Mouse (Mus musculus) cerebellum, adult 2 months (tissue): ENCODE data around the gene Frem1.

ENCODE experiments used
- CTCF ChIP-seq: fragments of 200-500 bp; IDR thresholded peaks from 2 replicates; pipeline ENCODE4 v1.5.1; 2011; ENCODE audit warnings: low read depth, mild to moderate bottlenecking, control low read depth, low read length, moderate library complexity, borderline replicate concordance; ENCODE audit not compliant: insufficient read depth
- POLR2A ChIP-seq: fragments of 200-500 bp; IDR thresholded peaks from 2 replicates; pipeline ENCODE4 v1.6.1; 2011; ENCODE audit warnings: low read length, control low read depth, borderline replicate concordance; ENCODE audit not compliant: insufficient read depth

DNA sequence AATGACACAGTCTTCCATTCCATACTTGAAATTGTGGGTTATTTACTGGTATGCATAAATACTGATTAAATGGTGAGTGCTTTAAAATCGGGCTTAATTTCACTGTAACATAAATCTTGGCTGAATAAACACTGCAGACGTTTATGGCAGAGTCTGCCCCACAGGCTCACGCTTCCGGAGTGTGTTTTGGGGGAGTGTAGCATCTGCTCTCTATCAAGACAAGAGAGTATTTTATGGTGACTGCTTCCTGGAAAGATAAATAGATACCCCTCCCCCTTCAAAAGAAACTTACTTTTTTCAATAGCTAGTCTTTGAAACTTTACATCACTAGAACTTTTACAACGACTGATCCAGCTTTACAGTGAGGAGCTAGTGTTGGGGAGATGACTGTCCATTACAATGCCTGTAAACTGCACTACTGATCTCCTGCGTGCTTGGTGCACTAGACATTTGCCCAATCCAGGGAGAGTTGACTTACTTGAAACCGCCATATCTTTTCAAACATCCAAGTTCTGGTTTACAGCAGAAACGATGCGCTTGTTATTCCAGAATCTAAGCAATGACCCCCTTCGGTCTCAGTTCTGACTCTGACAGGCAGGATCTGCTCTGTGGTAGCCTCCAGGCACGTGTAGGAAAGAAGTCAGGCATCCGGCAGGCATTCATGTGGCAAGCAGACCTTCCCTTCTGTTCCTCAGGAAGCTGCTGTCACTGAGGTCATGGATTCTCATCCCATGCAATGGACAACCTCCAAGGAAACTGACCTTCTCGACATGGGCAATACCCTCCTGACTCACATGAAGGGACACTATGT, 28.4 kb upstream of the Frem1 start:
- TF ChIP-seq POLR2A (no peak), CTCF (no peak)
